Mouse (Mus musculus) embryonic facial prominence, embryonic 15.5 days (tissue): ENCODE measurements at regions not wholly inside any gene's neighbourhood (a gene's known extent, or its start where the extent isn't known, plus 50 kb on each side); places are given as distances from the start of the nearest gene placed in this dataset.

Experiments
- ATAC-seq: fragments of 200-750 bp; cut with Nextera tagmentation; 2 replicates; pipeline ENCODE4 v1.8.0; 2017; ENCODE audit warnings: low read depth, moderate TSS enrichment; ENCODE audit not compliant: insufficient number of reproducible peaks, low FRiP score, low TSS enrichment
- H3K27ac ChIP-seq: fragments of 300-500 bp; sonication (generic); replicated peaks from 2 replicates; pipeline ENCODE4 v1.5.1; 2015; ENCODE audit warnings: mild to moderate bottlenecking, inconsistent platforms
- H3K27me3 ChIP-seq: fragments of 300-500 bp; sonication (generic); 2 replicates; pipeline ENCODE4 v1.6.1; 2015; ENCODE audit warnings: inconsistent platforms
- H3K36me3 ChIP-seq: fragments of 300-500 bp; sonication (generic); 2 replicates; pipeline ENCODE4 v1.6.1; 2015; ENCODE audit warnings: mild to moderate bottlenecking, inconsistent platforms
- H3K4me1 ChIP-seq: fragments of 300-500 bp; sonication (generic); 2 replicates; pipeline ENCODE4 v1.6.1; 2015; ENCODE audit warnings: inconsistent platforms
- H3K4me2 ChIP-seq: fragments of 300-500 bp; sonication (generic); replicated peaks from 2 replicates; pipeline ENCODE4 v1.6.1; 2015; ENCODE audit warnings: mild to moderate bottlenecking, inconsistent platforms
- H3K4me3 ChIP-seq: fragments of 300-500 bp; sonication (generic); replicated peaks from 2 replicates; pipeline ENCODE4 v1.5.1; 2015; ENCODE audit warnings: mild to moderate bottlenecking, inconsistent platforms
- H3K9ac ChIP-seq: fragments of 300-500 bp; sonication (generic); 2 replicates; pipeline ENCODE4 v1.6.1; 2015; ENCODE audit warnings: inconsistent platforms
- H3K9me3 ChIP-seq: fragments of 300-500 bp; sonication (generic); replicated peaks from 2 replicates; pipeline ENCODE4 v1.6.1; 2016; ENCODE audit warnings: inconsistent platforms
- WGBS: fragments of 180-500 bp; shearing (Covaris S2); methylation state at CpG from one replicate; pipeline ENCODE4 v1.1.7; 2015; 5-methylcytosine and 5-hydroxymethylcytosine counted together

- no peak overlapping the region for H3K27ac ChIP-seq
- H3K4me3 ChIP-seq = no peak overlapping the region
- ATAC-seq = no peak
- H3K36me3 ChIP-seq = no peaks in the 10 kb centered on the region
- H3K4me1 ChIP-seq = no peaks in the 10 kb centered on the region
- H3K27me3 ChIP-seq = no peaks in the 10 kb centered on the region
- WGBS = 13% methylated on average over 4 of the region's 4 CpGs
- no peaks in the 10 kb centered on the region for H3K9me3 ChIP-seq
- no peak overlapping the region for H3K9ac ChIP-seq
- no peak overlapping the region for H3K4me2 ChIP-seq
Observed at GRCm38 (mm10) chr16:51675988-51676387, 355.0 kb upstream of the Cblb start.

- 78% methylated on average over 3 of the region's 3 CpGs for WGBS
Observed at GRCm38 (mm10) chr16:51690861-51691260, 340.2 kb upstream of the Cblb start.

GRCm38 (mm10) chr16:51705026-51705425 is 326.0 kb upstream of the Cblb start:
- Histone ChIP-seq H3K4me3 (no peak overlapping the region), H3K27me3 (no peaks in the 10 kb centered on the region), H3K36me3 (no peaks in the 10 kb centered on the region), H3K9ac (no peak overlapping the region), H3K27ac (no peak overlapping the region), H3K4me2 (no peak overlapping the region), H3K9me3 (no peaks in the 10 kb centered on the region), H3K4me1 (no peaks in the 10 kb centered on the region)
- 84% methylated on average over 2 of the region's 2 CpGs for WGBS
- no peak for ATAC-seq

More at GRCm38 (mm10) chr16:51690861-51691260, 340.2 kb upstream of the Cblb start:
- Histone ChIP-seq H3K9ac (no peak overlapping the region), H3K27me3 (no peaks in the 10 kb centered on the region), H3K9me3 (no peaks in the 10 kb centered on the region), H3K36me3 (no peaks in the 10 kb centered on the region), H3K27ac (no peak overlapping the region), H3K4me3 (no peak overlapping the region), H3K4me1 (no peaks in the 10 kb centered on the region), H3K4me2 (no peak overlapping the region)
- ATAC-seq = no peak

- Histone ChIP-seq H3K4me1 (no peaks in the 10 kb centered on the region), H3K27me3 (no peaks in the 10 kb centered on the region), H3K4me2 (no peak overlapping the region), H3K9me3 (no peaks in the 10 kb centered on the region), H3K9ac (no peak overlapping the region), H3K36me3 (no peaks in the 10 kb centered on the region), H3K4me3 (no peak overlapping the region), H3K27ac (no peak overlapping the region)
- 48% methylated on average over 2 of the region's 2 CpGs for WGBS
- ATAC-seq = no peak
Observed at GRCm38 (mm10) chr16:51718695-51719094, 312.3 kb upstream of the Cblb start.

- H3K9me3 ChIP-seq = no peaks in the 10 kb centered on the region
- no peaks in the 10 kb centered on the region for H3K27me3 ChIP-seq
- no peaks in the 10 kb centered on the region for H3K36me3 ChIP-seq
- no peak overlapping the region for H3K4me3 ChIP-seq
- no peak for ATAC-seq
- no peak overlapping the region for H3K4me2 ChIP-seq
- WGBS = 69% methylated on average over 2 of the region's 2 CpGs
- H3K9ac ChIP-seq = no peak overlapping the region
- H3K27ac ChIP-seq = no peak overlapping the region
- no peaks in the 10 kb centered on the region for H3K4me1 ChIP-seq
Observed at GRCm38 (mm10) chr16:51719637-51720036, 311.4 kb upstream of the Cblb start.

GRCm38 (mm10) chr16:51722682-51723081 is 308.3 kb upstream of the Cblb start:
- WGBS = 51% methylated on average over 4 of the region's 4 CpGs
- H3K4me2 ChIP-seq = no peak overlapping the region
- no peak overlapping the region for H3K9ac ChIP-seq
- no peaks in the 10 kb centered on the region for H3K27me3 ChIP-seq
- H3K4me3 ChIP-seq = no peak overlapping the region
- H3K4me1 ChIP-seq = no peaks in the 10 kb centered on the region
- no peaks in the 10 kb centered on the region for H3K36me3 ChIP-seq
- H3K9me3 ChIP-seq = no peaks in the 10 kb centered on the region
- ATAC-seq = no peak
- no peak overlapping the region for H3K27ac ChIP-seq

GRCm38 (mm10) chr16:51741875-51742274 is 289.1 kb upstream of the Cblb start:
- WGBS = 91% methylated on average over 2 of the region's 2 CpGs
- H3K9ac ChIP-seq = no peak overlapping the region
- H3K27ac ChIP-seq = no peak overlapping the region
- no peaks in the 10 kb centered on the region for H3K36me3 ChIP-seq
- no peak overlapping the region for H3K4me2 ChIP-seq
- H3K4me3 ChIP-seq = no peak overlapping the region
- H3K27me3 ChIP-seq = no peaks in the 10 kb centered on the region
- ATAC-seq = no peak
- H3K4me1 ChIP-seq = no peaks in the 10 kb centered on the region
- no peaks in the 10 kb centered on the region for H3K9me3 ChIP-seq

- ATAC-seq = no peak
- WGBS = 39% methylated on average over 7 of the region's 7 CpGs
- no peak overlapping the region for H3K27ac ChIP-seq
- no peaks in the 10 kb centered on the region for H3K27me3 ChIP-seq
- no peak overlapping the region for H3K4me3 ChIP-seq
- no peaks in the 10 kb centered on the region for H3K4me1 ChIP-seq
- H3K9me3 ChIP-seq = no peaks in the 10 kb centered on the region
- no peak overlapping the region for H3K4me2 ChIP-seq
- no peak overlapping the region for H3K9ac ChIP-seq
- H3K36me3 ChIP-seq = no peaks in the 10 kb centered on the region
Observed at GRCm38 (mm10) chr16:51751878-51752277, 279.1 kb upstream of the Cblb start.

- Histone ChIP-seq H3K4me1 (peaks cover 4% of the 10 kb centered on the region; the same call in 1 of the 2 replicates), H3K4me2 (0 out of 2 replicates have a peak overlapping the region, but pooled peaks have one; percentile 8), H3K9ac (no peak overlapping the region), H3K9me3 (no peaks in the 10 kb centered on the region), H3K27me3 (no peaks in the 10 kb centered on the region), H3K36me3 (no peaks in the 10 kb centered on the region), H3K4me3 (no peak overlapping the region), H3K27ac (no peak overlapping the region)
- ATAC-seq = no peak
- 22% methylated on average over 9 of the region's 9 CpGs for WGBS
Observed at GRCm38 (mm10) chr16:51758361-51759227, 272.4 kb upstream of the Cblb start.

GRCm38 (mm10) chr16:51759228-51759647 is 271.8 kb upstream of the Cblb start:
- 0 out of 2 replicates have a peak overlapping the region, but pooled peaks have one; percentile 4 for H3K27ac ChIP-seq
- H3K4me2 ChIP-seq = 0 out of 2 replicates have a peak overlapping the region, but pooled peaks have one; percentile 8
- H3K4me1 ChIP-seq = peaks cover 4% of the 10 kb centered on the region; the same call in 1 of the 2 replicates
- H3K27me3 ChIP-seq = no peaks in the 10 kb centered on the region
- WGBS = 27% methylated on average over 4 of the region's 4 CpGs
- H3K4me3 ChIP-seq = no peak overlapping the region
- ATAC-seq = no peak
- no peak overlapping the region for H3K9ac ChIP-seq
- no peaks in the 10 kb centered on the region for H3K9me3 ChIP-seq
- no peaks in the 10 kb centered on the region for H3K36me3 ChIP-seq

- H3K4me2 ChIP-seq = no peak overlapping the region
- no peaks in the 10 kb centered on the region for H3K9me3 ChIP-seq
- H3K36me3 ChIP-seq = no peaks in the 10 kb centered on the region
- no peaks in the 10 kb centered on the region for H3K4me1 ChIP-seq
- no peak for ATAC-seq
- no peak overlapping the region for H3K4me3 ChIP-seq
- no peak overlapping the region for H3K27ac ChIP-seq
- H3K9ac ChIP-seq = no peak overlapping the region
- WGBS = 82% methylated on average over 3 of the region's 3 CpGs
- H3K27me3 ChIP-seq = no peaks in the 10 kb centered on the region
Observed at GRCm38 (mm10) chr16:51767556-51767955, 263.5 kb upstream of the Cblb start.

GRCm38 (mm10) chr16:51778920-51779319 is 252.1 kb upstream of the Cblb start:
- ATAC-seq = no peak
- Histone ChIP-seq H3K27ac (no peak overlapping the region), H3K9me3 (no peaks in the 10 kb centered on the region), H3K4me1 (no peaks in the 10 kb centered on the region), H3K36me3 (no peaks in the 10 kb centered on the region), H3K27me3 (no peaks in the 10 kb centered on the region), H3K4me2 (no peak overlapping the region), H3K4me3 (no peak overlapping the region), H3K9ac (no peak overlapping the region)
- 75% methylated on average over 2 of the region's 2 CpGs for WGBS
